Mouse (Mus musculus) left cerebral cortex, postnatal 10 days (tissue): Measurements from ENCODE around the gene Sac3d1. TPM values are rescaled to one million over a fixed set of nuclear protein-coding genes. Genes with fewer than 3 reads are reported as not detected.
"Not testable (repeated sequence)": the region's sequence is repeated elsewhere in the genome, so short reads cannot be mapped to it uniquely, and the experiment has no call there.

Experiments used
- DNase-seq, 2 experiments: peaks; one replicate each; pipeline ENCODE4 v3.0.0; 2021 to 2022; ENCODE audit warnings: low spot score in 2 of 2, mixed read lengths in 1 of 2; ENCODE audit errors: extremely low spot score in 1 of 2
- intact Hi-C: fragments of 180-260 bp; cut with DNase I; formaldehyde crosslinking; loops from one replicate; pipeline ENCODE4 v1.15.1; 2025
- total RNA-seq, 2 experiments: library from RNA; stranded (reverse); gene quantifications; 2 replicates each; pipeline ENCODE4 v1.2.3; 2021

The Sac3d1 gene
- total RNA-seq = 10 to 100 TPM; 23.0 to 24.7 TPM

DNA sequence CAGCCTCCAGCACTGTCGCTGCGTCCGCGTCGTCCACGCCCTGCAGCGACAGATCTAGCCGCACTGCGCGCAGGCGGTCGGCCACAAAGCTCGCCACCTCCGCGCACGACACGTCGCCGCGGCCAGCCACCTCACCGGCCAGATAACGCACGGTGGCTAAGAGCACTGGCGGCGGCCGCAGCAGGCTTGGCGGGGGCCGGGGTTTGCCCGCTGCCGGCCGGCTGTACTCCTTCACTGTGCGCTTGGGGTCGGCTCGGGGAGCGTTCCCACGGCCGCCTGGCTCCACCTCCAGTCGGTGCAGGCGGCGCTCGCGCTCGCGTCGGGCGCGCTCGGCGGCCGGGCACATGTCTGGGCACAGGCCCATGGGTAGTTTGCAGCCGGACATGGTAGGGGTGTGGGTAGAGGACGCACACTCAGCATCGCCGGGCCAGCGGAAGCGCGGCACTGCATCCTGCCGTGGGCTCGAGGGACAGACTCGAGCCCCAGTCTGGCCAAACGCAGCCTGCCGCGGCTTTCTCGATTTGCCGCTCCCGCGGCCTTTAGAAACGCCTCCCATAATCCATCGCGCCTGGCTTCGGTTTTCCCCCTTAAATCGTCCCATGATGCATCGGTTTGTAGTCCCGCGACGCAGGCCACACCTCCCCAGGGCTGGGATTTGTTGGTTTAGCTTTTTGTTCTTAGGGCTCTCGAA, at the start of gene Sac3d1:
Gene Sac3d1, minus strand, starts transcription at position 665 of the 691 bp plus-strand sequence.
- intact Hi-C loops = loop anchor here (5.0 kb wide), 1 partner anchor 41 kb away; the partner anchor contains the start of gene Vps51
- peak; percentile 88 to 92 for DNase-seq

DNA sequence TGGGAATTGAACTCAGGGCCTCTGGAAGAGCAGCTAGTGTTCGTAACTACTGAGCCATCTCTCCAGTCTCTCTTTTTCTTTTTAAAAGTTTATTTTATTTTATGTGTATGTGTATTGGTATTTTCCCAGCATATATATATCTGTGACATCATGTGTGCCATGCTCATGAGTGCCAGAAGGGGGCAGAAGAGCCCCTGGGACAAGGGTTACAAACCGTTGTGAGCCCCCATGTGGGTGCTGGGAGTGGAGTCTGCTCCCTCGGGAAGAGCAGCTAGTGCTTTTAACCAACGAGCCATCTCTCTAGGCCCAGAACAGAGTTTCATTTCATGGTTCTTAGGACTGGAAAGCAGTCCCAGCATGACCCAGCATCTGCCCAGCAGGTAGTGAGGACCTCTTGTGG, 48.3 kb upstream of the Sac3d1 start:
- DNase-seq = no peak
- intact Hi-C loops = no loop called here

DNA sequence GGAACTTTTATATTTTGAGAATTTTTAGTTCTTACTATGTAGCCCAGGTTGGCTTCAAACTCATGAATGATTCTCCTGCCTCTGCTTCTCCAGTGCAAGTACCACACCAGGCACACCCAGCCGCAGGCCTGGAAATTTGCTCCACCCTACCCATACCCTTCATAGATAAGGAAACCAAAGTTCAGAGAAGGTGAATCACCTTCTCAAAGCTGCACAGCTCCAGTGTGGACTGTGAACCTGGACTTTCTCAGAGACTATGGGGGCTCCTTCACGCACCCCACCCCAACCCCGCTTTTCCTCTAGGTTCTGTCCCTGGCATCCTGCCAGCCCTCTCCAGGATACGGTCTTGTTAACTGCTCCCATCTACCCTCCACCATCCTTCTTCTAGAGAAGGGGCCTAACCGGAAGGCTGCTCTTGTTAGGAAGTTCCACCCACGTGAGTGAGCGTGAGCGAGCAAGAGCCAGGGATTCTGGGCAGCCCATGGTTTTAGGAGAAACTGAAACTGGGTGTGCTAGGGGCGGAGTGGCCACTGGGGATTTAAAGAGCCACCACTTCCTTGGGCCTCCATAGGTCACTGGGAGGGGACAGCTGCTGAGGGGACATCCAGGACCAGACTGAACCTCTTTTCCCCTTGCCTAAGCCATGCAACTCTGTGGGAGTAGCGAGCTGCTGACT, 45.6 kb upstream of the Sac3d1 start:
- peak in 1 of 2 experiments; percentile 50 for DNase-seq
- intact Hi-C loops = no loop called here

- intact Hi-C loops = no loop called here
- no peak for DNase-seq
These were observed 38.8 kb upstream of the Sac3d1 start for GRCm38 (mm10) chr19:6157220-6157619.

DNA sequence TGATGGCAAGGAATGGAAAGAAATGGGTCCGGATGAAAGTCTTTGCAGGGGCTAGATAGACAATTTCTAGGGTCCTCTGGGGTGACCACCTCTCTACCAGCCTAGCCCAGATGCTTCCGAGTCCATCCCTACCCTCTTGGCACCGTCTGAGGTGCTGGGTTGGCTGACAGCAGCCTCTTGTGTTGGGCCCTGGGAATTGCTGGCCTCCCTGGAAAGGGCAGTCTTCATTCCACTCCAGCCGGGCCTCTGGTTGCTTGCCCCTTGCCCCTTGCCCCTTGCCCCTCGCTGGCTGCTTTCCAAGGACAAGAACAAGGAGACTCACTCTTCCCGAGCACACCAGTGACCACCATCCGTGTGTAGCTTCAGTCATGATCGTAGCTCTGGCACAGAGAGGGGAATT, 37.9 kb upstream of the Sac3d1 start:
- peak in 1 of 2 experiments; percentile 47 for DNase-seq
- intact Hi-C loops = no loop called here

- DNase-seq = no peak
- intact Hi-C loops = no loop called here
These were observed 36.7 kb upstream of the Sac3d1 start for GRCm38 (mm10) chr19:6155174-6155573.

DNA sequence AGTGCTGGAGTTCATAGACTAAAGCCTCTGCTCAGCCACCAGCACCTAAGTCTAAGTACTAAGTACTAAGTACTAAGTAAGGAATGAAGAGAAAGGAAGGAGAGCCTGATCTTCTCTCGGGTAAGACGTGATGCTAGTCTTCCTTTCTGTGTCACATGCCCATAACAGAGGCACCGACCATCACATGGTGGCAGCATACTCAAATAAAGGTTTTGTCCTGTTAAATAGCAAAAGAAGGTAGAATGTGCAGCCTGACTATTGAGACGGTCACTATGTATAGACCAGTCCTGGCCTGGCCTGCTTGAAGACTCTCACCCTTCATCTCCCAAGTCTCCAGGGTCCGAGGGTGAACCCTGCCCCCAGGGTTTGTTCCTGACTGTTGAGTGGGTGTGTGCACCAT, 26.4 kb upstream of the Sac3d1 start:
- DNase-seq = no peak
- intact Hi-C loops = loop anchor here (5.0 kb wide), 1 partner anchor 72 kb away; no protein-coding TSS in a partner anchor

GRCm38 (mm10) chr19:6141394-6141749, 22.9 kb upstream of the Sac3d1 start, which contains the start of gene Arl2:
Gene Arl2, minus strand, starts transcription at chr19:6141548.
- intact Hi-C loops = loop anchor here (2.0 to 5.0 kb wide), 2 partner anchors 76 to 93 kb away; partner anchors contain the start of gene Ppp2r5b
- DNase-seq = peak; percentile 86 to 87

DNA sequence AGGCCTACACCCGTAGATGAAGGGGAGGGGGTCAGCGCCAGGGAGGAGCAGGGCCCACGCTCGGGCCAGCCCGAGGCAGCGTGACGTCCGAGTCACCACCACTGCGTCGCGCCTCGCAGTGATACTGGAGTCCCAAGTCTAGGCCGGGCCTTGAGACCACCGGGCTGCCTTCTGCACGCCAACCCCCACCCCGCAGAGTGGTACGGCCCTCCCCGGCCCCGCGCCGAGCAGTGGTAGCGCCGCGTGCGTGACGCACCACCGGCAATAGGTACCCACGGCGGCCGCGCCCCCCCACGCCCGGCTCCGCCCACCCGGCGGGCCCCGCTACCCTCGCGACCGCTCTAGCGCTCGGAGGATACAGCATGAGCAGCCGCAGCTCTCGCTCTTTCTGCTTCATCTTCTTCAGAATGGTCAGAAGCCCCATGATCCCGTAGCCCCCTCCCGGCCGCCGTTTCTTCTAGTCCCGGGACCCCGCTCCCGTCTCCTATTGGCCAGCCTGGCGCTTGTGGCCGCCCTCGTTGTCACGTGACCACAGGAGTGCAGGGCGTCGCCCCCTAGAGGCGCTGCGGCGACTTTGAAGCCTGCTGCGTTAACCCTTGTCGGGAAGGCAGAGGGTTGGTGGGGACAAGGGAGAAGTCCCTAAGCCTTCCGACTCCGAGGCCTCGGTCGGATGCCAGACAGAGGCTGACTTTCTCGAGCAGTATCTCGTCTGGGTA, 22.4 kb upstream of the Sac3d1 start, which contains the start of gene Batf2:
Gene Batf2, plus strand, starts transcription at position 306 of the 716 bp plus-strand sequence.
- DNase-seq = peak; percentile 90 to 96
- intact Hi-C loops = loop anchor here (2.0 to 5.0 kb wide), 2 partner anchors 76 to 94 kb away; partner anchors contain the start of gene Ppp2r5b

- intact Hi-C loops = loop anchor here (2.0 to 5.0 kb wide), 2 partner anchors 77 to 94 kb away; partner anchors contain the start of gene Ppp2r5b
- no peak for DNase-seq
These were observed 21.9 kb upstream of the Sac3d1 start for GRCm38 (mm10) chr19:6140374-6140677.

DNA sequence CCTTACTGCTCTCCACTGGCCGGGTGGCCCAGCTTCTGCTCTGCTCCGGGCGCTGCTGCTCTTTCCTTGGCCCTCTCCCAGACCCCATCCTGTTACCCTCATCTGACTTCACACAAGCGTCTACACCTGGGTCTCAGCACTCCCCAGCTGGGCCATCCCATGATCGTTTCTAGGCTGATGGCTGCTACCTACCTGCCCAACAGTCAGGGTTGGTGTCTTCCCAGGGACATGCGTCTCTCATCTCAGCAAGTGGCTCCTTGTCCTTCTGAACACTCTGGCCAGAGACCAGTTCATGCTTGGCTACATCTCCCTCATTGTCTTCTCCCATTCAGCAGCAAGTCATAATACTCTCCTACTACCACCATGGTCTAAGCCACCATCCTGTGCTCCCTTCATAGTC, 21.3 kb upstream of the Sac3d1 start:
- no peak for DNase-seq
- intact Hi-C loops = loop anchor here (2.0 to 5.0 kb wide), 2 partner anchors 78 to 95 kb away; partner anchors contain the start of gene Ppp2r5b

- intact Hi-C loops = no loop called here
- DNase-seq = no peak
These were observed 17.9 kb upstream of the Sac3d1 start for GRCm38 (mm10) chr19:6136397-6136796.

GRCm38 (mm10) chr19:6133197-6133596, 14.7 kb upstream of the Sac3d1 start:
- DNase-seq, intact Hi-C loops: not testable (repeated sequence)

- intact Hi-C loops = no loop called here
- DNase-seq = no peak
These were observed 13.8 kb upstream of the Sac3d1 start for GRCm38 (mm10) chr19:6132171-6132827.

GRCm38 (mm10) chr19:6130414-6131128, 12.1 kb upstream of the Sac3d1 start:
- intact Hi-C loops, DNase-seq: not testable (repeated sequence)

DNA sequence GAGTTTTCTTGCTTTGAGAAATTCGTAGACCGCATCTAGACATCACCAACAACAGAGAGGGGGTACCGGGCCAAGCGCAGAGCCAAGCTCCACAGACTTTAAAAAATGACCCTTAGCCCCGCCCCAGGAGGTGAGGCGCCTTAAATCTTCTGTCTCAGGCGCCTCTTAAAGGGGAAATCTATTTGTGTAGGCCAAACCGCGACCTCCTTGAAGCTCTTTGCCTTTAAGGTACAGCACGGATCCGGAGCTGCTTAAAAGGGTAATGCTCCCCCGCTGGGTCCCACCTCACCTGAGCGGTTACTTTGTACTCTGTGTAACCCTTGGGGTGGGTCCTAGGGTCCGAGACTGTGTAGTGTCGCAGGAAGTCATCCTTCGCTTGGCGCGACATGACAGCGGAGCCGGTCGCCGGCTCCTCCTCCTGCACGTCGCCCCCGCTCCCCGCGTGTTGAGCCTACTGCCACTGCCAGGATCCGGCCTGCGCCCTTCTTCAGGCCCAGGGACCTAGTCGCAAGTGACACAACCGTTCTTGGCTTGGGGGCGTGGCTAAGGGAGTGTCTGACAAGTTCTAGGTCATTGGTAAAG, 9.4 kb upstream of the Sac3d1 start, which contains the start of gene Snx15:
Gene Snx15, minus strand, starts transcription at position 545 of the 582 bp plus-strand sequence.
- peak; percentile 93 to 98 for DNase-seq
- intact Hi-C loops = no loop called here

DNA sequence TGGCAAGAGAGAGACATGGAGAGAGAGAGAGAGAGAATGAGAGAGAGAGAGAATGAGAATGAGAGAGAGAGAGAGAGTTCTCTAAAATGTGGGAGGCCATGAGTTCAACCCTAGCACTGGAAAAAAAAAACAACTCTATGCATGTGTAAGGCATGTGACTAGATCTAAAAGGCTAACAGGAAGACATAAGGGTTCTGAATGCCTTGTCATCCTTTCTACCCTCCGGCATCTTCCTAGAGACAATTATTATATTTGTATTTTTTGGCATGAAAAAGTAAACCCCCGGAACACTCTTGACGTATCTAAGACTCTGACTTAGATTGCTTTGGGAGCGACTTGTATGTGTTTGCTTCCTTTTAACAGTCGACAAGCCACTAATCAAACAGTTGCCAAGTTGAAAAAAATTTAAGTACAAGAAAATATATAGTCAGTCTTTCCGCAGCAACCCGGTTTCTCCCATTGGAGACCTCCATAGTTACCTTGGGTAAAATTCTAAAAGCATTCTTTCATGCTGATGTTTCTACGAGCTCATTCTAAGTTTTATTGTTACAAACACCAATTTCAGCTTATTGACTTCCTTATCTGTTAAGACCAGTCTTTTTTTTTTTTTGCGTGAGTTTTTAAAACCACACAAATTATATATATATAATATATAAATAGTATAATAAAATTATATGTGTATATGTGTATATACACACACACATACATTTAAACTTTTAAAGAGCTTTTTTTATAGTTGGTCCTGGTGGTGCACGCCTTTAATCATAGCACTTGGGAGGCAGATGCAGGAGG, 8.5 kb upstream of the Sac3d1 start:
- intact Hi-C loops = no loop called here
- no peak for DNase-seq
